Mouse (Mus musculus) urinary bladder, postnatal 25 days (tissue): Measurements from ENCODE around the gene Gm49510.
"Not testable (repeated sequence)": the region's sequence is repeated elsewhere in the genome, so short reads cannot be mapped to it uniquely, and the experiment has no call there.

ENCODE experiments used
- DNase-seq: peaks from one replicate; pipeline ENCODE4 v3.0.0; 2022; ENCODE audit warnings: low spot score

Gene Gm49510

GRCm38 (mm10) chr15:78878792-78879516 is 20.5 kb upstream of the Gm49510 start:
- DNase-seq = not testable (repeated sequence)

DNA sequence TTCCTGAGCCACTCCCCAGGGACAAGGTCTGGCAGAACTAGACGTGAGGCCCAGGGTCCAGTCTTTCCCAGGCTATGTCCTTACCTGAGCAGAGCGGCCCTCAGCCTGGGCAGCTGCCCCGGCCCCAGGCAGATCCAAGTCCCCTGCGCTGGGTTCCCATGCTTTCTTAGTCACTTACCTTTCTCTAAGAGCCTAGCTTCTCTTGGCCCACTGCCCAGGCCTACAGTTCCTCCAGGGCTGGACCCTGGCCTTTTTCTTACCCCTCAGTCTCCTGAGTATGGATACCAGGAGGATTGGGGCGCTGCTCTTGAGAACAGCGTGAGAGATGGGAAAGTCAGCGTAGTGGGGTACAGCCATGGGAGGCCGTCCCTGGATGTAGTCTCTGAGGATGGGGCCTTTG is 19.0 kb upstream of the Gm49510 start:
- DNase-seq = no peak

GRCm38 (mm10) chr15:78881828-78882227 is 17.6 kb upstream of the Gm49510 start:
- no peak for DNase-seq

DNA sequence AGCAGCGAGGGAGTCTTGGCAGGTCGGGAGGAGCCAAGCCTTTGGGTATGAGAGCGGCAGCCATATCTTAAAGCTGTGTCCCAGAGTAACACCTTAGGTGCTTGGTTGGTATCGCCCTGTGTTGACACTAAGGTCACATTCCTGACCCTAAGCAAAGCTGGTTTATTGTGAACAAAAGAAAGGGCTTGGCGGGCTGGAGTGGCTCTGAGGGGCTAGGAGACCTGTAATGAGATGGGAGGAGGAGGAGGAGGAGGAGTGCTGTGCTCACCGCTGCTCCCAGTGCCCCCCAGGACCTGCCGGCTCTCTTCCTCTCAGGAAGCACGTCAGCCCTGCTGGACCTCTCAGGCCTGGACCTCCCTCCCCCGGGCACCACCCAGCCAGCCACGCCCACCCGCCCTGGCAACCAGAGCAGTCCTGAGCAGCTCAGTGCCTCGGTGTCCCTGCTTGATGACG is 10.0 kb upstream of the Gm49510 start:
- no peak for DNase-seq

DNA sequence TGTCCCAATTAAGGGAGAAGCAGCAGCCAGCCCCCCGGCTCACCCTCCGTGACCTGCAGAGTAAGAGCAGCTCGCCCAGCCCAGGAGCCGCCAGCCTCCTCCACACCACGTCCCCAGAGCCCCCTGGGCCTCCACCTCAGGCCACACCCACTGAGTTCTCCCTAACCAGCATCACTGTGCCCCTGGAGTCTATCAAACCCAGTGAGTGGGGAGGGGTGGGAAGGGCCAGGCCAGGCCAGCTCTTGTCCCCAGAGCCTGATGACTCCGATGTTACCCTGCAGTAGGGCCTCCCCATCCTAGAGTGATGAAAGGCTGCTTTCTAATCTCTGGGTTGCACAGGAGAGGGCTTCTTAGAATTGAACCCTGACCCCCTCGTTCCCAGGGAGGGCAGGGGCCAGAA is 7.0 kb upstream of the Gm49510 start:
- DNase-seq = no peak

- no peak for DNase-seq
These were observed 4.7 kb upstream of the Gm49510 start for GRCm38 (mm10) chr15:78894726-78895125.

DNA sequence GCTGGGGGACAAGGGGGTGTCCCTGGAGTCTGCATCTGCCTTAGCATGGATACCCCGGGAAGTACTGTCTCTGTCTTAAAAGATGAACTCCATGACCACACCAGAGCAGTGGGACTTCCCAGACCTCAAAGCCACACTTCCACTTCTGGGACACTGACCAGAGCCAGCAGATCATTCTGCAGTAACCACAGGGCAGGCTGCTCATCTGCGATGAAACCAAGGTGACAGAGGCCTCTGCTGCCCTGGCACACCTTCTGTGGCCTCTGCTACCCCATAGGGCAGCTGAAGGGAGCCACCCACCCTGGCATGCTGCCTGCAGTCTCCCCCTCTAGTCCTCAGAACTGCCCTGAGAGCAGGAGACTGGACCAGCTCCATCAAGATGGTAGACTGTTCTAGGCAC is 3.7 kb upstream of the Gm49510 start:
- DNase-seq = no peak

- DNase-seq = no peak
These were observed 3.3 kb upstream of the Gm49510 start for GRCm38 (mm10) chr15:78896149-78896548.

DNA sequence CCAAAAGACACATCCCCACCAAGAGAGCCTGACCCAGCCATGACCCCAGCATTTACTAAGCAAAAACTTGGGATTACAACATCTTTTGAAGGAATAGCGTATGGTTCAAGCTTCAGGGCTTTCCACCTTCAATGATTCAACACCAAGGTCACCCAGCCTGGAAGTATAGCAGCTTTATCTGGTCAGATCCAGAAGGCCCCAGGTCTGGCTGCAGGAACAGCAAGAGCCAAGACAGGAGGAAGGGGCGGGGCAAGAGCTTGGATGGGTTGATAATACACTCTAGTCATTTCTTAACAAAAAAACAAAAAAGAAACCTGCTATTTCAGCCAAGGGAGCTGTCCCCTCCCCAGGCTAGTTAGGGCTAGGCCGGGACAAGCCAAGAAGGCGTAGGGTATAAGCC is 2.0 kb upstream of the Gm49510 start:
- no peak for DNase-seq

DNA sequence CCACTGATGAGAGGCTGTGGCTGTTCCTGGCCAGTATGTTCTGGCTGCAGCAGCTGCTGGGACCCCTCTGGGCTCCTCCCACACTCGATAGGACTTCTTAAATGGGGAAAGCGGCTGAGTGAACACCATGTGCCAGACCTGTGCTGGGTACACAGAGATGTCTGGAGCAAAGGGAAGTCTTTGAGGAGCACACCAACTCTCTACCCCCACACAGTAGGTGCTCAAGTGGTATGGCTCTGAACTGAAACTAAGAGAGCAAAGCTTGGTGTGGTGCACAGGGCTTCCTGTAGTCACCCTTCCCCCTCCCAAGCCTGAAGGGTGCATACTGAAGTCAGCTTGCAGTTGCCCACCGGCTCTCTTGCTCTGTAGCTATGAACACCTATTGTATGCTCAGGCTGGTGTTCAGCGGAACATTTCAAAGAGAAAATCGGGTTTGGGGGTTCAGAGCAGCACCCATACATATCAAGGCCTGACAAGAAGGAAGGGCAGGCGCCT is 913 bp upstream of the Gm49510 start:
- DNase-seq = no peak

DNA sequence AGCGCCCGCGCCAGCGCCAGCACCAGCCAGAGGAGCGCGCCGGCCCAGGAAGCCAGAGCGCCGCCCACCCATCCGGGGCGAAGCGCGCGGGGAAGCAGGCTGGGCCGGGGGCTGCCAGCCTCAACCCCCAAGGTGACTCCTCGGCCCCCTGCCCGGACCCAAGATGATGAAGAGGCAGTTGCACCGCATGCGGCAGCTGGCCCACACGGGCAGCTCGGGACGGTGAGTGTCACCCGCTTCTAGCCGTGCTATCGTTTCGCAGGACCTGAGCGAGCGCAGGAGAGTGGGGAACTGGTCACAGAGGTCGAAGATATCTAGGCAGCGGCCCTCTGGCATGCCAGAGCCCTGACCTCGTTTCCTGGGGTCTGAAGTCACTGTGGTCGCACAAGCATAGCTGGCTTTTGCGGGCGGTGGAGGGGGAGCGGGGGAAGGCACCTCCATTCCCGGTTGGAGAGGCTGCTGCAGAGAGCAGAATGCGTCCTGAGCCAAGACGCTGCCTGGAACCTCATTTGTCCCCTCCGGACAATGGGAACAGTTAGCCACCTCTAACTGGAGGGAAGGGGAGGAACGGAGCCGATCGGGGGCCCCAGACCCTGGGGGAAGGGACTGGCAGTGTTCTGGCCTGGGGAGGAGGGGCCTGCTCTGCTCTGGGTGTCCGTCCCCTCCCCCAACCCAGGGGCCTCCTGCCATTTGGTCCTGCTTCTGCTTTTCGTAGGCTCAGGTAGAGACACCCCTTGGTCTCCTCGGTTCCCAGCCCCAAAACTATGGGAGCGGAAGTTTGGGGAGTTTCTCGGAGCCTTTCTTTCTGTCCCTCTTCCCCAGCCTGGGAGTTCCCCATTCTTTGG is 495 bp downstream of the Gm49510 start, which contains the start of gene Sh3bp1:
Sh3bp1 (plus strand) TSS at position 29 of the 845 bp plus-strand sequence.
- peak; percentile 65 for DNase-seq

DNA sequence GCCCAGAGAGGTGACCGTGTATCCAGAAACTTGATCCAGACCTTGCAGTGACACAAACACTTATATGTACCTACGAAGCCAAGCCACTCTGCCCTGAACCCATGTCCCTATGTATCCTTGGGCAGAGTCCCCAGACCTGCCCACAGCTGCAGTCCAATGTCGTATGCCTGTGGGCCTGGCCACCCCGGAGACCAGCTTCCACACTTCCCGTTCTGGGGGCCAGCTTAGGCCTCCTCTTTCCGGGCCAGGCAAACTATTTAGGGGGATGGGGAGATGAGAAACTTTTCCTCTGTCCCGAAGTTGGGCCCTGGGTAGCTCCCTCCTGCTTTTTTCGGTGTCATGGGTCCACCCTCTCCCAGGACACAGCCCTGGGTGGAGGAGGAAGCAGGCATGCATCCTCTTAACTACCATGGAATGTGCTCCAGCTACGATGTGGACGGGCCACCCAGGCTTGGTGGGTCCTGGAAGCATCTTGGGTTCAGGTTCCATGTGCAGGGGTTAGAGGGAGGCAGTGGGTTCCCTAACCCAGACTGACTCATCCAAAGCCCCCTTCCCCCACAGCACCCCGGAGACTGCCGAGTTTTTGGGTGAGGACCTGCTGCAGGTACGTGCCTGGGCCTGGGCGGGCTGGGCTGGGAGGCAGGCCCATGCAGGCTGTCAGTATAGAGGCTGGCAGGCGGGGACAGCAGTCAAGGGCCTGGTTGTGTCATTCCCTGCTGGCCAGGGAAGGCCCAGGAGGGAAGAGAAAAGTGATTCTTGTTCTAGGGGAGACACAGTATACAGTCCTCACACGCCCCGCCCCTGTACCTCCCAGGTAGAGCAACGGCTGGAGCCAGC is 1.3 kb downstream of the Gm49510 start:
- no peak for DNase-seq

GRCm38 (mm10) chr15:78901422-78901789 is 1.9 kb downstream of the Gm49510 start:
- DNase-seq = no peak

DNA sequence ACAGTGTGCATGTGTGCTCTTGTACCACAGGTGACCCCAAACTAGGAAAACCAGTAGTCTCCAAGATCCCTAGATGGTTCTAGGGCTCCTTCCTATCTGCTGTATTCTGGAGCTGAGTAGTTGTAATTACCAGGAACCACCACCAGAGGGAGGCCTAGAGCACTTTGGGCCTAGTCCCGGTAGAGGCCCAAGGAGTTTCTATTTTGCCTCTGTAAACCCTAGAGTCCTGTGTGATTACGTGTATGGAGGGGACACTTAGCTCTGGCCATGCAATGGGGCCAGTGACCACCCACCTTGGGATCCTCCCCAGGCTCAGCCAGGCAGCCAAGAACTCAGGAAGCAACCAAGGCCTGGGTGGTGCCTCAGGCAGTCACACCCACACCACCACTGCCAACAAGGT is 3.8 kb downstream of the Gm49510 start:
- DNase-seq = peak; percentile 84

DNA sequence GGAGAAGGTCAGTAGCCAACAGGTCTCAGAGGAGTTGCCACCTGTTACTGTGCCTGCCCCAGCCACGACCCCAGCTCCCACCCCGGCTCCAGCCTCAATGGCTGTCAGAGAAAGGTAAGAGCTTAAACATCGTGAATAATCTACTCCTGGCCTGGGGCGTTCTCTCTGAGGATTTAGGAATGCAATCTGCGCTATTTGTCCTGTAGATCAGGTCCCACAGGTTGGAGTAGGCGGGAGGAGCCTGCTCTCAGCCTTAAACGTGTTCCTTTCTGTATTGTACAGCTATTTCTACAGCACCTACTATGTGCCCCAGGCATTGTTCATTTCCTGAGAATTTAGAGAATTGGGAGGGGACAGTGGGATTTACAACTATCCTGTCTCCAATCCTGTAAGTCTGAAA is 8.9 kb downstream of the Gm49510 start:
- DNase-seq = no peak

GRCm38 (mm10) chr15:78908982-78909381 is 9.5 kb downstream of the Gm49510 start:
- no peak for DNase-seq

DNA sequence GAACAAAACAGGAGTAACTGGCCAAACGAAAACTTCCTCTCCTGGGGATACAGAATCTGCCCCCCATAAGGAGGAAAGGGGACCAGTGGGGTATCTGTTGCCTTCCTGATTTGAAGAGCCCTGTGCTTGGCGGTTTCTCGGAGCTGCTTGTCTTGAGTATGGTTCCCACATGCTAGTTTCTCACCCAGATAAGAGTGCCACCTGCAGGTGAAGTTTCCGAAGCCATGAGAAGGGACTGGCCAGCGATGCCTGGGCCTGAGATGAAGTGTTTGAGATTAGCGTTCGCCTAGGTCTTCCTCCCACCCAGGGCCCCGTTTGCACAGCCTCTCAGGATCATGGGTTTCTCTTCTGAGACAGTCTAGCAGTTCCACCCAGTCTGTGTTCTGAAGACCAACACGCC is 12.6 kb downstream of the Gm49510 start:
- DNase-seq = no peak

DNA sequence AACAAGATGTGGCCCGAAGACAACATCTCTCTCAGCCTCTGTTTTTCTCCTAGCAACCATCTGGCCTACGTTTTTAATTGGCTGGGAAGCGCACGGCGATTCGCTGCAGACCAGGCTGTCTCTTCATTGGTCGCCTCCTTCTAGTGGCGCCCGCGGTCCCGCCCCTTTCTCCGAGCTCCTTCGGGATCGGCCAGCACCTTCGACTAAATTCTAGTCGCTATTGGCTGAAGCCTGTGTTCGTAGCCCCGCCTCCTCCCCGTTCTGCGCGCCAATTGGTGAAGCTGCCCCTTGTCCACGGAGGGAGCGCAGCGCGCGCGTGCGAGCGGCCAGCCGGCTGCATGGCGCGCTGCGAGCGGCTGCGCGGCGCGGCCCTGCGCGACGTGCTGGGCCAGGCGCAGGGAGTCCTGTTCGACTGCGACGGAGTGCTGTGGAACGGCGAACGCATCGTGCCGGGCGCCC is 14.2 kb downstream of the Gm49510 start, which contains the start of gene Pdxp:
Pdxp (plus strand) TSS at position 288 of the 459 bp plus-strand sequence.
- peak; percentile 80 for DNase-seq

- DNase-seq = no peak
These were observed 14.8 kb downstream of the Gm49510 start for GRCm38 (mm10) chr15:78914091-78914822.

- no peak for DNase-seq
These were observed 15.6 kb downstream of the Gm49510 start for GRCm38 (mm10) chr15:78914823-78915659.
